Mouse (Mus musculus): ENCODE measurements around the gene Ecpas. TPM values are rescaled to one million over a fixed set of nuclear protein-coding genes. Genes with fewer than 3 reads are reported as not detected.

Gene Ecpas
- polyA plus RNA-seq, 1 experiment from 2014 or later = 23.9 TPM

DNA sequence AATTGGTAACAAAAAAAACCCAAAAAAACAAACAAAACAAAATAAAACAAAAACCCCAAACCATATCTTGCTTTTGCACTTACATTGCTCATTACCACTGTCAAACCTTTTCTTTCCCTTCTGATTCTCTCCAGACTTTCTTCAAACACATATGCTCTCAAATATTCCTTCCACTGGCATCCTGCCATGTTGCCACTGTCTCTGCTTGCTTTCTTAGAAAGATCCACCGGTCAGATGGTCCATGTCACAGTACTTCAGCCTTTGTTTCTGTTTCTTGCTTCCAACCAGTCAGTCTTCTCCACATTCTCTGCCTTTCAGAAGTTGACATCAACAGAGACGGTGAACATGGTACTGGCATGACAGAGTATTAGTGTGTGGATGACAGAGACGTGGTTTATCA, 125.9 kb downstream of the Ecpas start:
- Histone ChIP-seq H3K4me3 (no peak overlapping the region), H3K9me3 (no peaks in the 10 kb centered on the region), H3K36me3 (no peaks in the 10 kb centered on the region), H3K27me3 (ENCODE audit: insufficient read depth, poor library complexity, severe bottlenecking) (no peaks in the 10 kb centered on the region), H3K27ac (no peak overlapping the region), H3K4me1 (replicated peaks) (no peaks in the 10 kb centered on the region)
- 85% methylated on average over 3 of the region's 3 CpGs for WGBS
- DNase-seq (ENCODE audit: low spot score) = no peak

- H3K36me3 ChIP-seq = no peaks in the 10 kb centered on the region
- H3K27me3 ChIP-seq (ENCODE audit: insufficient read depth, poor library complexity, severe bottlenecking) = no peaks in the 10 kb centered on the region
- DNase-seq (ENCODE audit: low spot score) = no peak
- H3K27ac ChIP-seq = no peak overlapping the region
- WGBS = 85% methylated on average over 3 of the region's 3 CpGs
- H3K9me3 ChIP-seq = no peaks in the 10 kb centered on the region
- no peaks in the 10 kb centered on the region for H3K4me1 ChIP-seq (replicated peaks)
- H3K4me3 ChIP-seq = no peak overlapping the region
These were observed 149.1 kb downstream of the Ecpas start for GRCm38 (mm10) chr4:58763417-58763816.

DNA sequence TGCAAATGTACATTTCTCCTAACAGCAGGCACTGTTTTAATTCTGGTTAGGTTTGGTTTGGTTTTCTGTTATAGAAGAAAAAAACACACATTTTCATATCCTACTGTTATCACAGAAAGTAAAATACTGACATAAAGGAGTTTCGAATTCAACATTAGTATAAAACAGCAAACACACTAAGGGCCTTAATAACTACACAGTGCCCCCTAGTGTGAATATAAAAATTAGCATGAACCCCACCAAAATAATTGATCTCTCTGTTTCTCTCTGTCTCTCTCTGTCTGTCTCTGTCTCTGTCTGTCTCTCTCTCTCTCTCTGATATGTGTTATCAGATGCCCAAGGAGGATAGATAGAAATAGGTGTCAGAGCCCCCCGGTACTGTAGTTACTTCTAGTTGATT, 163.0 kb downstream of the Ecpas start:
- DNase-seq (ENCODE audit: low spot score) = no peak
- 69% methylated on average over 2 of the region's 2 CpGs for WGBS
- Histone ChIP-seq H3K27ac (no peak overlapping the region), H3K9me3 (no peaks in the 10 kb centered on the region), H3K4me3 (no peak overlapping the region), H3K27me3 (ENCODE audit: insufficient read depth, poor library complexity, severe bottlenecking) (no peaks in the 10 kb centered on the region), H3K4me1 (replicated peaks) (0 out of 2 replicates have a peak, but pooled peaks cover 4% of the 10 kb centered on the region), H3K36me3 (no peaks in the 10 kb centered on the region)

DNA sequence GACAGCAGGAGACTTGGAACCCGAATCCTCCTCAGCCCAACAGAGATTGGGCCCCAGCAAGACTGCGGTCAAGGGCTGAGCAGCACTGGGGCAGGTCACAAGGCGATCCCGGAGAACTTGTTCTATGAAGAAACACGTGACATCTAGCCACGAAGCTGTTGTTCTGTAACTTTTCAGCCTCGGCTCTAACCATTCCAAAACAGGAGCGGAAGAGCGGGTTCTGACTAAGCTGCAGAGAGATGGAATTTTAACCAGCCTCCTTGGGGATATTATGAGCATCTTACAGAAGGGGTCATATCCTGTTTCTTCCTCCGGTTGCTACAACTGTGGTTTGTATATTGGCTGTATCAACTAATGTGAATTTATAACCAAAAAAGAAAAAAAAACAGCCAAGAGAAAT, 163.4 kb downstream of the Ecpas start:
- DNase-seq (ENCODE audit: low spot score) = peak; percentile 19
- no peaks in the 10 kb centered on the region for H3K9me3 ChIP-seq
- H3K27ac ChIP-seq = 0 out of 2 replicates have a peak overlapping the region, but pooled peaks have one; percentile 16
- H3K27me3 ChIP-seq (ENCODE audit: insufficient read depth, poor library complexity, severe bottlenecking) = no peaks in the 10 kb centered on the region
- H3K4me1 ChIP-seq (replicated peaks) = 0 out of 2 replicates have a peak, but pooled peaks cover 4% of the 10 kb centered on the region
- H3K36me3 ChIP-seq = no peaks in the 10 kb centered on the region
- no peak overlapping the region for H3K4me3 ChIP-seq
- 52% methylated on average over 10 of the region's 10 CpGs for WGBS

Other genes with a start within 250 kb of the Ecpas start
- gene Olfr267, start 125.0 kb downstream of the Ecpas start, polyA plus RNA-seq (2016; fragmentation: Nextera tagmentation; extraction: Ambion mirVana) = not detected in 2 replicates
- gene Zkscan16, start 30.9 kb upstream of the Ecpas start, polyA plus RNA-seq (2016; fragmentation: Nextera tagmentation; extraction: Ambion mirVana) = 0.55 and 1.0 TPM in 2 replicates
- 13.5 and 14.8 TPM in 2 replicates for gene Ptgr1, start 74.4 kb upstream of the Ecpas start, polyA plus RNA-seq (2016; fragmentation: Nextera tagmentation; extraction: Ambion mirVana)
- gene Dnajc25, start 82.3 kb upstream of the Ecpas start, polyA plus RNA-seq (2016; fragmentation: Nextera tagmentation; extraction: Ambion mirVana) = 5.9 and 9.0 TPM in 2 replicates
- 10.5 and 13.3 TPM in 2 replicates for gene Gm20503, start 90.5 kb upstream of the Ecpas start, polyA plus RNA-seq (2016; fragmentation: Nextera tagmentation; extraction: Ambion mirVana)
- gene Gng10, start 122.3 kb upstream of the Ecpas start, polyA plus RNA-seq (2016; fragmentation: Nextera tagmentation; extraction: Ambion mirVana) = 66.3 and 77.8 TPM in 2 replicates
- gene AI481877, start 226.2 kb upstream of the Ecpas start, polyA plus RNA-seq (2016; fragmentation: Nextera tagmentation; extraction: Ambion mirVana) = not detected in 2 replicates

Measured in hindbrain, embryonic 10.5 days (tissue).